Mouse (Mus musculus) cerebellum, postnatal 10 days (tissue): ENCODE measurements around the gene Nrg3.
A peak's percentile ranks its signal among the peaks of the same experiment; 100 is the strongest.
"Not testable (repeated sequence)": the region's sequence is repeated elsewhere in the genome, so short reads cannot be mapped to it uniquely, and the experiment has no call there.

Source experiments
- DNase-seq, 2 experiments: peaks; one replicate each; pipeline ENCODE4 v3.0.0; 2021; ENCODE audit warnings: mixed read lengths in 2 of 2

Gene Nrg3

GRCm38 (mm10) chr14:38594297-38594696, 878.6 kb downstream of the Nrg3 start:
- no peak for DNase-seq

- no peak for DNase-seq
These were observed 896.1 kb downstream of the Nrg3 start for GRCm38 (mm10) chr14:38576796-38577195.

- no peak for DNase-seq
These were observed 904.7 kb downstream of the Nrg3 start for GRCm38 (mm10) chr14:38568184-38568583.

- DNase-seq, result no peak
These were observed 906.7 kb downstream of the Nrg3 start for GRCm38 (mm10) chr14:38566182-38566581.

- DNase-seq, result no peak
These were observed 918.3 kb downstream of the Nrg3 start for GRCm38 (mm10) chr14:38554636-38555035.

GRCm38 (mm10) chr14:38547257-38547656, 925.6 kb downstream of the Nrg3 start:
- no peak for DNase-seq

- DNase-seq, result no peak
These were observed 937.7 kb downstream of the Nrg3 start for GRCm38 (mm10) chr14:38535181-38535580.

GRCm38 (mm10) chr14:38533495-38533894, 939.4 kb downstream of the Nrg3 start:
- DNase-seq, result no peak

- no peak for DNase-seq
These were observed 956.7 kb downstream of the Nrg3 start for GRCm38 (mm10) chr14:38516232-38516631.

GRCm38 (mm10) chr14:38509016-38509415, 963.9 kb downstream of the Nrg3 start:
- DNase-seq, result no peak

GRCm38 (mm10) chr14:38494970-38495369, 977.9 kb downstream of the Nrg3 start:
- DNase-seq, result no peak

GRCm38 (mm10) chr14:38447086-38447485, 1025.8 kb downstream of the Nrg3 start:
- no peak for DNase-seq

GRCm38 (mm10) chr14:38444788-38445187, 1028.1 kb downstream of the Nrg3 start:
- DNase-seq, result no peak

GRCm38 (mm10) chr14:38433793-38434589, 1038.9 kb downstream of the Nrg3 start:
- DNase-seq, result no peak

GRCm38 (mm10) chr14:38374660-38375059, 1098.2 kb downstream of the Nrg3 start:
- DNase-seq, result peak; percentile 6 to 8

- peak; percentile 32 to 54 for DNase-seq
These were observed 1131.9 kb downstream of the Nrg3 start for GRCm38 (mm10) chr14:38340967-38341366.

- not testable (repeated sequence) for DNase-seq
These were observed 1150.0 kb downstream of the Nrg3 start for GRCm38 (mm10) chr14:38322841-38323240.

- DNase-seq, result no peak
These were observed 1152.1 kb downstream of the Nrg3 start for GRCm38 (mm10) chr14:38320619-38321340.
